Mouse (Mus musculus): ENCODE measurements around the gene Camta1. TPM values are rescaled to one million over a fixed set of nuclear protein-coding genes. Genes with fewer than 3 reads are reported as not detected.

The Camta1 gene
- polyA plus RNA-seq, 1 experiment from 2014 or later = 81.8 TPM

GRCm38 (mm10) chr4:151538446-151539166, 323.1 kb downstream of the Camta1 start:
- no peak for ATAC-seq (ENCODE audit: insufficient read depth, low FRiP score)
- Histone ChIP-seq H3K4me2 (ENCODE audit: low read depth, low read length) (no peak overlapping the region), H3K27me3 (ENCODE audit: control insufficient read depth, insufficient read depth, low read length) (no peaks in the 10 kb centered on the region), H3K36me3 (ENCODE audit: control insufficient read depth, insufficient read depth, low read length) (no peaks in the 10 kb centered on the region), H3K27ac (ENCODE audit: low read length) (no peak overlapping the region), H3K9me3 (replicated peaks; ENCODE audit: control insufficient read depth, low read length) (no peaks in the 10 kb centered on the region), H3K9ac (ENCODE audit: low read length) (no peak overlapping the region), H3K4me1 (ENCODE audit: control insufficient read depth, insufficient read depth, low read length) (peaks cover 6% of the 10 kb centered on the region; the same call in 1 of the 2 replicates), H3K4me3 (replicated peaks; ENCODE audit: low read length) (no peak overlapping the region)
- WGBS = 69% methylated on average over 18 of the region's 18 CpGs

- Histone ChIP-seq H3K4me3 (replicated peaks; ENCODE audit: low read length) (no peak overlapping the region), H3K27ac (ENCODE audit: low read length) (no peak overlapping the region), H3K36me3 (ENCODE audit: control insufficient read depth, insufficient read depth, low read length) (no peaks in the 10 kb centered on the region), H3K4me1 (ENCODE audit: control insufficient read depth, insufficient read depth, low read length) (peaks cover 8% of the 10 kb centered on the region; the same call in 1 of the 2 replicates), H3K4me2 (ENCODE audit: low read depth, low read length) (no peak overlapping the region), H3K27me3 (ENCODE audit: control insufficient read depth, insufficient read depth, low read length) (no peaks in the 10 kb centered on the region), H3K9me3 (replicated peaks; ENCODE audit: control insufficient read depth, low read length) (no peaks in the 10 kb centered on the region), H3K9ac (ENCODE audit: low read length) (no peak overlapping the region)
- ATAC-seq (ENCODE audit: insufficient read depth, low FRiP score) = no peak
- 26% methylated on average over 9 of the region's 9 CpGs for WGBS
Measured at GRCm38 (mm10) chr4:151535916-151536450, 325.7 kb downstream of the Camta1 start.

GRCm38 (mm10) chr4:151533451-151533850, 328.2 kb downstream of the Camta1 start:
- Histone ChIP-seq H3K36me3 (ENCODE audit: control insufficient read depth, insufficient read depth, low read length) (no peaks in the 10 kb centered on the region), H3K27me3 (ENCODE audit: control insufficient read depth, insufficient read depth, low read length) (no peaks in the 10 kb centered on the region), H3K4me1 (ENCODE audit: control insufficient read depth, insufficient read depth, low read length) (0 out of 2 replicates have a peak, but pooled peaks cover 2% of the 10 kb centered on the region), H3K9me3 (replicated peaks; ENCODE audit: control insufficient read depth, low read length) (no peaks in the 10 kb centered on the region), H3K4me2 (ENCODE audit: low read depth, low read length) (no peak overlapping the region), H3K4me3 (replicated peaks; ENCODE audit: low read length) (no peak overlapping the region), H3K9ac (ENCODE audit: low read length) (no peak overlapping the region), H3K27ac (ENCODE audit: low read length) (no peak overlapping the region)
- ATAC-seq (ENCODE audit: insufficient read depth, low FRiP score) = no peak
- 44% methylated on average over 10 of the region's 10 CpGs for WGBS

- 95% methylated on average over 4 of the region's 4 CpGs for WGBS
- H3K9ac ChIP-seq (ENCODE audit: low read length) = no peak overlapping the region
- no peak overlapping the region for H3K27ac ChIP-seq (ENCODE audit: low read length)
- H3K4me3 ChIP-seq (replicated peaks; ENCODE audit: low read length) = no peak overlapping the region
- H3K4me2 ChIP-seq (ENCODE audit: low read depth, low read length) = no peak overlapping the region
- no peaks in the 10 kb centered on the region for H3K9me3 ChIP-seq (replicated peaks; ENCODE audit: control insufficient read depth, low read length)
- no peaks in the 10 kb centered on the region for H3K27me3 ChIP-seq (ENCODE audit: control insufficient read depth, insufficient read depth, low read length)
- no peaks in the 10 kb centered on the region for H3K36me3 ChIP-seq (ENCODE audit: control insufficient read depth, insufficient read depth, low read length)
- 0 out of 2 replicates have a peak, but pooled peaks cover 2% of the 10 kb centered on the region for H3K4me1 ChIP-seq (ENCODE audit: control insufficient read depth, insufficient read depth, low read length)
- no peak for ATAC-seq (ENCODE audit: insufficient read depth, low FRiP score)
Measured at GRCm38 (mm10) chr4:151528436-151528835, 333.2 kb downstream of the Camta1 start.

- ATAC-seq (ENCODE audit: insufficient read depth, low FRiP score) = no peak
- Histone ChIP-seq H3K4me3 (replicated peaks; ENCODE audit: low read length) (no peak overlapping the region), H3K9ac (ENCODE audit: low read length) (no peak overlapping the region), H3K9me3 (replicated peaks; ENCODE audit: control insufficient read depth, low read length) (no peaks in the 10 kb centered on the region), H3K4me2 (ENCODE audit: low read depth, low read length) (no peak overlapping the region), H3K27me3 (ENCODE audit: control insufficient read depth, insufficient read depth, low read length) (no peaks in the 10 kb centered on the region), H3K36me3 (ENCODE audit: control insufficient read depth, insufficient read depth, low read length) (no peaks in the 10 kb centered on the region), H3K4me1 (ENCODE audit: control insufficient read depth, insufficient read depth, low read length) (no peaks in the 10 kb centered on the region), H3K27ac (ENCODE audit: low read length) (no peak overlapping the region)
- 77% methylated on average over 3 of the region's 3 CpGs for WGBS
Measured at GRCm38 (mm10) chr4:151527763-151528162, 333.9 kb downstream of the Camta1 start.

GRCm38 (mm10) chr4:151520103-151520502, 341.6 kb downstream of the Camta1 start:
- Histone ChIP-seq H3K4me1 (ENCODE audit: control insufficient read depth, insufficient read depth, low read length) (peaks cover 13% of the 10 kb centered on the region; the same call in 1 of the 2 replicates), H3K4me2 (ENCODE audit: low read depth, low read length) (no peak overlapping the region), H3K9ac (ENCODE audit: low read length) (no peak overlapping the region), H3K9me3 (replicated peaks; ENCODE audit: control insufficient read depth, low read length) (no peaks in the 10 kb centered on the region), H3K4me3 (replicated peaks; ENCODE audit: low read length) (no peak overlapping the region), H3K36me3 (ENCODE audit: control insufficient read depth, insufficient read depth, low read length) (no peaks in the 10 kb centered on the region), H3K27ac (ENCODE audit: low read length) (no peak overlapping the region), H3K27me3 (ENCODE audit: control insufficient read depth, insufficient read depth, low read length) (no peaks in the 10 kb centered on the region)
- no peak for ATAC-seq (ENCODE audit: insufficient read depth, low FRiP score)
- WGBS = 36% methylated on average over 8 of the region's 8 CpGs

GRCm38 (mm10) chr4:151519011-151519410, 342.7 kb downstream of the Camta1 start:
- WGBS = 38% methylated on average over 7 of the region's 7 CpGs
- no peaks in the 10 kb centered on the region for H3K36me3 ChIP-seq (ENCODE audit: control insufficient read depth, insufficient read depth, low read length)
- no peak overlapping the region for H3K27ac ChIP-seq (ENCODE audit: low read length)
- no peaks in the 10 kb centered on the region for H3K9me3 ChIP-seq (replicated peaks; ENCODE audit: control insufficient read depth, low read length)
- H3K4me1 ChIP-seq (ENCODE audit: control insufficient read depth, insufficient read depth, low read length) = peaks cover 13% of the 10 kb centered on the region; the same call in 1 of the 2 replicates
- H3K9ac ChIP-seq (ENCODE audit: low read length) = no peak overlapping the region
- H3K4me3 ChIP-seq (replicated peaks; ENCODE audit: low read length) = no peak overlapping the region
- no peak for ATAC-seq (ENCODE audit: insufficient read depth, low FRiP score)
- H3K27me3 ChIP-seq (ENCODE audit: control insufficient read depth, insufficient read depth, low read length) = no peaks in the 10 kb centered on the region
- H3K4me2 ChIP-seq (ENCODE audit: low read depth, low read length) = no peak overlapping the region

GRCm38 (mm10) chr4:151516998-151517799, 344.5 kb downstream of the Camta1 start:
- WGBS = 13% methylated on average over 11 of the region's 11 CpGs

GRCm38 (mm10) chr4:151515316-151515715, 346.4 kb downstream of the Camta1 start:
- peaks cover 13% of the 10 kb centered on the region; the same call in 1 of the 2 replicates for H3K4me1 ChIP-seq (ENCODE audit: control insufficient read depth, insufficient read depth, low read length)
- no peak overlapping the region for H3K27ac ChIP-seq (ENCODE audit: low read length)
- no peak overlapping the region for H3K4me3 ChIP-seq (replicated peaks; ENCODE audit: low read length)
- no peaks in the 10 kb centered on the region for H3K36me3 ChIP-seq (ENCODE audit: control insufficient read depth, insufficient read depth, low read length)
- 72% methylated on average over 5 of the region's 5 CpGs for WGBS
- H3K4me2 ChIP-seq (ENCODE audit: low read depth, low read length) = no peak overlapping the region
- no peaks in the 10 kb centered on the region for H3K27me3 ChIP-seq (ENCODE audit: control insufficient read depth, insufficient read depth, low read length)
- ATAC-seq (ENCODE audit: insufficient read depth, low FRiP score) = no peak
- H3K9me3 ChIP-seq (replicated peaks; ENCODE audit: control insufficient read depth, low read length) = no peaks in the 10 kb centered on the region
- H3K9ac ChIP-seq (ENCODE audit: low read length) = no peak overlapping the region

More at GRCm38 (mm10) chr4:151516998-151517799, 344.5 kb downstream of the Camta1 start:
- H3K9me3 ChIP-seq (replicated peaks; ENCODE audit: control insufficient read depth, low read length) = no peaks in the 10 kb centered on the region
- H3K27ac ChIP-seq (ENCODE audit: low read length) = peak overlapping the region; percentile 39; the same call in 1 of the 2 replicates
- peaks cover 13% of the 10 kb centered on the region; the same call in 1 of the 2 replicates for H3K4me1 ChIP-seq (ENCODE audit: control insufficient read depth, insufficient read depth, low read length)
- H3K9ac ChIP-seq (ENCODE audit: low read length) = no peak overlapping the region
- peak; percentile 54 for ATAC-seq (ENCODE audit: insufficient read depth, low FRiP score)
- H3K4me2 ChIP-seq (ENCODE audit: low read depth, low read length) = no peak overlapping the region
- no peak overlapping the region for H3K4me3 ChIP-seq (replicated peaks; ENCODE audit: low read length)
- H3K36me3 ChIP-seq (ENCODE audit: control insufficient read depth, insufficient read depth, low read length) = no peaks in the 10 kb centered on the region
- H3K27me3 ChIP-seq (ENCODE audit: control insufficient read depth, insufficient read depth, low read length) = no peaks in the 10 kb centered on the region
